Mouse (Mus musculus) layer of hippocampus, adult 2 months (tissue): Measurements from ENCODE around the gene Sh3bgrl2. TPM values are rescaled to one million over a fixed set of nuclear protein-coding genes. Genes with fewer than 3 reads are reported as not detected.

Experiments used
- DNase-seq, 2 experiments: peaks; one replicate each; pipeline ENCODE4 v3.0.0; 2022; ENCODE audit warnings: low spot score in 2 of 2
- H3K27ac ChIP-seq: fragments of 200-600 bp; 2 replicates; pipeline ENCODE4 v1.8.1; 2022
- H3K4me3 ChIP-seq: fragments of 200-600 bp; 2 replicates; pipeline ENCODE4 v1.8.1; 2022; ENCODE audit warnings: mild to moderate bottlenecking
- CTCF ChIP-seq: fragments of 200-600 bp; conservative IDR thresholded peaks from 2 replicates; pipeline ENCODE4 v1.8.1; 2022; ENCODE audit warnings: antibody characterized with exemption, mild to moderate bottlenecking, moderate library complexity
- total RNA-seq, 2 experiments: library from RNA; stranded (reverse); gene quantifications; 2 replicates each; pipeline ENCODE4 v1.2.3; 2021

The Sh3bgrl2 gene
- total RNA-seq, 2 experiments from 2014 or later: 26.1 to 28.7 TPM

DNA sequence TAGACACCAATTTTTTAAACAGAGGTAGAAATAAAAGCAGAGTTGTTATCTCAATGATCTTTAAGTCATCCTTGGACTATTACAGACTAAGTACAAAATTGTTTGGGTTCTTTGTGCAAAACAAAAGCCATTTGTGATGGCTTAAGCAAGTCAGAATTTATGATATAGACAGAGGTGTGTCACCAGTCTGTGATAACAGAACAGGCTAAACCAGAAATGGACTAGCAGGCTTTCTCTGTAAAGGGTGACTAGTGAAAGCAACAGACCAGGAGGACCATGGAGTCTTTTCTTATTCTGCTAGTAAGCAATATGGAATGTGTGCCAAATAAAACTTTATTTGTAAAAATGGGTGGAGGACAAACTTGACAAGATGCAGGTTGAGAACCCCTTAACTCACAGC lies 2.9 kb upstream of the Sh3bgrl2 start:
- Histone ChIP-seq H3K27ac (no peak overlapping the region), H3K4me3 (no peak overlapping the region)
- DNase-seq: no peak
- no peak for TF ChIP-seq CTCF

DNA sequence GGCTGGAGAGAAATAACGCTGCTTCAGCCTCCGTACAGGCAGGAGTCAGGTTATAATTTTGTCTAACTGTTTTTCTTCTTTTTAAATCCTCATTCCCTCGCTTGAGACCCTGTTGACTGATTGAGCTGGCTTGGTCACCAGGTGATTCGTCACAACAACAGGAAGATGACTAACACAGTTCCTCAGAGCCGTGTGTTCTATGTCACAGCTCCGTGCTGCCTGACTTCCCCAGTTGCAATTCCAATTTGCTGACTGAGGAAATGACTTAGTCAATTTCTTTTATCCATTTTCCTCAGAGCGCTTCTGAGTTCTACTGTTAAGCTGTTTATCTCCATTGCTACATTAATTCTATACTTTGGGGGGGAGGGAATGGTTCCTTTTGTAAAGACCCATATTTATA lies 1.8 kb upstream of the Sh3bgrl2 start:
- Histone ChIP-seq H3K27ac (no peak overlapping the region), H3K4me3 (no peak overlapping the region)
- no peak for DNase-seq
- no peak for TF ChIP-seq CTCF

DNA sequence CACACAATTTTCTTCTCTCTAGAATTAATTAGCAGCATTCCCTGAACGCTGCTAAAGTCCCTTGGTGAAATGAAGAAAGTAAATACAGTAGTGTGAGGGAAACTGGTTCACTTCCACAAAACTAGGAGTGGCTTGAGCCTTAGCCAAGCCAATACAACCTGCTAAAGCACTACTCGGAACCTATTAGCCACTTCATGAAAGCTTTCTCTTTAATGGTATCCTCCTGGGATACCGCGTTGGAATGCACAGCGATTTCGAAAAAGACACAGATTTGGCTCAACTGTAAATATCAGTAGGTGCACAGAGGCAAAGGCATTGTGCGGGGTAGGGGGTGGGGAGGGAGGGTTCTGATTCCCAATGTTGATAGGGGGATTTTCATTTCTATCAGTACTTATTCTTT lies 898 bp upstream of the Sh3bgrl2 start:
- no peak for DNase-seq
- TF ChIP-seq CTCF: no peak
- H3K4me3 ChIP-seq: no peak overlapping the region; the same call in 1 of the 2 replicates
- no peak overlapping the region for H3K27ac ChIP-seq

DNA sequence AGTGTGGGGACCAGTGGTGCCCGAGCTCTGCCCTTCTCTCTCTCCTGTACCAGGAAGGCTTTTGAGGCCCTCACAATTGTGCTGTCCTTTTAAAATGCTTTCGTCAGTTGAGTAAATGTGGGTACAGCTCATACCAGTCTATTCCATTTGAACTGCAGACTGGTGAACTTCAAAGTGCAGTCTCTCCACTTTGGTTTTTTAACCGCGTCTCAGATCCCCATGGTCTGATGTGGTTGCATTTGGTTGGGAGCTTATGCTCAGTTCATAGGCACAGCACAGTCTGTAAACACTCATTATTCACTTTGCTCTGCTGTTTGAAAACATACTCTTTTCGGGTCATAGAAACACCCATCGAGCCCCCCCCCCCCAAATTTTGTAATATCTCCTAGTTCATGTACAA lies 1.7 kb downstream of the Sh3bgrl2 start:
- no peak overlapping the region for H3K4me3 ChIP-seq
- DNase-seq: no peak
- no peak overlapping the region for H3K27ac ChIP-seq
- no peak for TF ChIP-seq CTCF

DNA sequence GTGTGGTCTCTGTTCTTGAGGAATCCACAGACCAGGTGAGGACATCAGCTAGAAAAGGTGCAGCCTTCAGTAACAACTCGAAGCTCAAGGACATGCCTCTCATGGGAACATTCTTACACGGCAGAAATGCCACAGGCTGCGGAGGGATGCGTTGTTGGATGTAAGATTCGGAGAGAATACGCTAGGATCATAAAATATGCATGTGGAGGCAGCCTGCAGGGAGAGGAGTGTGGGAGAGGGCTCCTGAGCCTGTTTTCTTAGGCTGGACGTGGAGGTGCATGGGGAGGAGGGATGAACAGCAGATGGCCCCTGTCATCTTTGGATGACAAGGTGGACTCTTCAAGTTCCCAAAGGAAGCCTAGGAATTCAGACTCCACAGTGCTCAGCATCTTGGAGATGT lies 3.0 kb downstream of the Sh3bgrl2 start:
- Histone ChIP-seq H3K27ac (no peak overlapping the region), H3K4me3 (no peak overlapping the region)
- TF ChIP-seq CTCF: no peak
- no peak for DNase-seq

DNA sequence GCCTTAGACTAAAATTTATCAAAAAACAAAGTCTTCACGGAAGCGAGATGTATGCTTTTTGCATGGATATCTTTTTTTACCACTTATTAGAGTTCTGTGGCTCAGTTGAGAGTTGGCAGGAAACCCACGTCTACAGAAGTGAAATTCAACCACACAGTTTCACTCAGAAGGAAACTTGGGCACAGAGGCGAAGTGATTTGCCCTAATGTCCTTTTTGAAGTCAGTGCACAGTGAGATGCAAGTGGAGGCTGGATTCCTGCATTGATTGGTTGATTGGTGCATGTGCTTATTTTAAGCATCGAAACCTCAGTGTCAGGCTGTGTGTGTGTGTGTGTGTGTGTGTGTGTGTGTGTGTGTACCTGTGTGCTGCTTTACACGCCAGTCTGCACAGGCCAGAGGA lies 3.5 kb downstream of the Sh3bgrl2 start:
- H3K4me3 ChIP-seq: no peak overlapping the region
- H3K27ac ChIP-seq: no peak overlapping the region
- DNase-seq: no peak
- TF ChIP-seq CTCF: no peak

DNA sequence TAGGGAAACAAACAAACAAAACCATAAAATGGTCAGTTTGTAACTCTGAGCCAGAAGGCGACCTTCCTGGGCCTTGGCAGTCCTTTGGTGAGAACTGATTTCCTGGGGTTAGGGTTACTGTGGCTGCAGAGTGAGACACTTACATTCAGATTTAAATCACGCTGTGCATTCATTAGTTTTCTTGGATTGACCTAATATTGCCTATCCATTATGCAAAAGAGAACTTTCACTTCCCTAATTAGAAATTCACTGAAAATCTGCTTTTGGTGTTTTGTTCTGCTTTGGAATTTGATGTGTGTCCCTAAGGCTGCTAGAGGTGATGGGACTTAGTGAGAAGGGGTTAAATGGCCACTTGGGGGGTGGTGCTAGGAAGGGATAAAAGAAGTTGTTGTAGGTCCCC lies 7.5 kb downstream of the Sh3bgrl2 start:
- Histone ChIP-seq H3K27ac (no peak overlapping the region), H3K4me3 (no peak overlapping the region)
- no peak for TF ChIP-seq CTCF
- DNase-seq: no peak

DNA sequence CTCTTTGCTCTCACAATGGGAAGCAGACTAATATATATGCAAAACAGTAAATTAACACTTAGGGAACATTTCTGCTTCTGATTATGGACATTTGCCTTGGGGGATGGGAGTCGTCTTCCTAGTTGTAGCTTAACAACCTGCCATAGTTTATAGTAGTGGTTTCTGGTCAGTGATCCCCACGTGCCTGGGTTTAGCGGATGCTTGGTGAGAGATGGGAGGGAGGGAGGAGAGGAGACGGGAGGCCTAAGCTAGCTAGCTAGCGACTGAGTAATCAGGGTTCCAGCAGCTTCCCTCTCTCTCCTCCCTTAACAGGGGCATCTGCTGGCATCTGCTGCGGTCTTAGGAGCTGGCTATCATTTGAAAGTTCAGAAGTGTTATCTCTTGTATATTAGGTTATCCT lies 8.1 kb downstream of the Sh3bgrl2 start:
- no peak for TF ChIP-seq CTCF
- DNase-seq: no peak
- Histone ChIP-seq H3K27ac (peak overlapping the region; percentile 77; the same call in 1 of the 2 replicates), H3K4me3 (no peak overlapping the region)

DNA sequence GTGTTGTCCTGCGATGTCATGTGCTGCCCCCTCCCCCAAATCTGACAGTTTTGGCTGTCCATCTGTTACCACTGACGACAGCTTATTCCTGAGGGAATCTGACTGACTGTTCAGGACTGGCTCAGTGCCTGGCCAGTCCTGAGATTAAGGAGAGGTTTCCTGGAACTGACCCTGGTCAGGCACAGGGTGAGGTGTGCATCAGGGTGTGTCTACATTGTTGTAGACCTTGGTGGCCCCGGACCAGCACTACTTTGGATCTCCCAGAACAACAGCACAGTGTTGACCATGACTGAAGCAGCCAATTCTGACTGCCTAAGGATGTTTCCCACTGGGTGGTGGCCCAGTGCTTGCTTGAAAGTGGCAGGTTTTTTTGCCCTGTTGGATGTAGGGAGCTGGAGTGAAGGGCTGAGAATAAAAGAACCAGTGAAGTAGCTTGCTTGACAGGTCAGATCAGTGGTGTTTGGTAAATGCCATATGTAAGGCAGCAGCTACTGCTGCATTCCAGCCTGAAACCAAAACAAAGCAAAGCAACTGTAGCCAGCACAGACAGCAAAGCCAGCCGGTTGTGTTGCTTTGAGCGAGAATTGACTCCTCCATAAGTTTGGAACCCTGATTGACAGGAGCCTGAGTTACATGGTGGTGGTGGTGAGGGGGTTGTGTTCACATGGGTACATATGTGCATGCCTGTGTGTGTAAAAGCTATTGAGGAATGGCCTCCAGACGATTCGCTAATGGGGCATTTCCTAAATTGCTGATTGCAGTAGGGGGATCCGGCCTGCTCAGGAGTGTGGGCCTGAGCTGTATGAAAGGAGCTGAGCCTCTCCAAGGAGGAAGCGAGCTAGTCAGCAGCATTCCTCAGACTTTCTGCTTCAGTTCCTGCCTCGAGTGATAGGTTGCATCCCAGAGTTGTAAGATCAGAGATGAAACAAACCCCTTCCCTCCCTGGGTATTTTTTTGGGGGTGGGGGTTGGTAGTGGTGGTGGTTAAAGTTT lies 8.9 kb downstream of the Sh3bgrl2 start:
- DNase-seq: no peak
- Histone ChIP-seq H3K27ac (peak overlapping the region; percentile 77), H3K4me3 (no peak overlapping the region)
- TF ChIP-seq CTCF: no peak

DNA sequence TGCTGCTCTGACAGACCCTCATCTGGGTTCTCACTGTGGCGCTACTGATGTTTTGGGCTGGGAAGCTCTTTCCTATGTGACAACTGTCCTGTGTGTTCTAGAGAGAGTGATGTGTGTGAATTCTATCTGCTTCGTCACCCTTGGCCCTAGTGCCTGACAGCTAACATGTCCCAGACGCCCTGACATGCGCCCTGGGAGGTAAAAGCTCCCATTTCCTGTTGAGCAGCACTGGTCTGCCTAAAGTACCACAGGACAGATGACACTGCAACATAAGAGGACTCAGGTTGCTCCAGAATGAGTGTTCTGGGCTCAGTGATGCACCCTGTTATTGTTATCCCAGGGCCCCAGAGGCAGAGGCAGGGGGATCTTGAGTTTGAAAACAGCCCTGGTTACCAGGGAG lies 12.5 kb downstream of the Sh3bgrl2 start:
- Histone ChIP-seq H3K4me3 (no peak overlapping the region), H3K27ac (no peak overlapping the region)
- no peak for TF ChIP-seq CTCF
- no peak for DNase-seq

DNA sequence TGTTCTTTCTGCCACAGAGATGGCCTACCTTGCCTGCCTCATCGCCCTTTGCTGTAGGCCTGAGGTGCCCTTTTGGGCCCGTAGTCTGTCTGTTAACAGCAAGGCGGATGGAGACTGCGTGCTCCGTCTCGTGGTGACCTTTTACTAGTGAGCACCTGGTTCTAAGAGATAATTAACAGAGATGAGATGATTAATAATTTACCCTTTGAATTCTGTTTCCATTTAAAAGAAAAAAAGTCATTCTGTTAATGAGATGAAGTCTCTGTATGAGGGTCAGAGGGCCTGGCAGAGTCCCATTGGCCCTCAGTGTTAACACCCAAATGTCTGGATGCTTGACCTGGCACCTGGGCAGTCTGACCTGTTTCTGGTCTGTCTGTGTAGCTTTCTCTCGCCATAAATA lies 14.8 kb downstream of the Sh3bgrl2 start:
- Histone ChIP-seq H3K4me3 (no peak overlapping the region), H3K27ac (no peak overlapping the region)
- no peak for DNase-seq
- no peak for TF ChIP-seq CTCF

DNA sequence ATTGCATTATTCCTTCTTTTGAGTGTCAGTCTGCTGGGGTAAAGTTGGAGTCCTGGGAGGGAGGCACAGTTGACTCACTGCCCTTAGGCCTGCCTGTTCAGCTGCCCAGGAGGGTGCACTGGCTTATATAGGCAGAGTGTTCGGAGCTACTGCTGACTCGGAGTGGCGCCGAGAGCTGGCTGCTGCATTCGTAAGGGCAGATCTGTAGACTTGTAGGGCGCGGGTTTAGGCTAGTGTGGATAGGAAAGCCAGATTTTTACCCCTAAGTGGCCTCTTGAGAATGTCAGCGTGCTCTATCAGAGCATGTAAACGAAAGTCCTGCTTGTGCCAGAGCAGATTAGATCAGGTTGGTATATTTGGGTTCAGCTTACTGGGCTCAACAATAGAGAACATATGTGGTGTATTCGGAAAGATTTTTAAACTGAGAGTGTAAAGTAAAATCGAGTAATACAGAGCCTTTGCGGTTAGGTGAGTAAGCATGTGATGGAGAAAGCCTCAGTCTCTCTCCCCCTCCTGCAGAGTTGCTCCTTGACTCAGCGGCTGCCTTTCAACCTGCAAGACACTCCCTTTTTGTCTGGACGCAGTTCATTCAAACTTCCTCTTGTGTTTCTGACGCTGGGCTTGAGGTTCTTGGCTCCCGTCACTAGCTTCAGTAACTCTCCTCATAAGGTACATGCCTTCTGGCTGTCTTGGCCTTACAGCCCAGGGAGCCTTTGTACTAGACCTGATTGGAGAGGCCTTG lies 15.9 kb downstream of the Sh3bgrl2 start:
- Histone ChIP-seq H3K27ac (0 out of 2 replicates have a peak overlapping the region, but pooled peaks have one; percentile 1), H3K4me3 (no peak overlapping the region)
- DNase-seq: no peak
- no peak for TF ChIP-seq CTCF

DNA sequence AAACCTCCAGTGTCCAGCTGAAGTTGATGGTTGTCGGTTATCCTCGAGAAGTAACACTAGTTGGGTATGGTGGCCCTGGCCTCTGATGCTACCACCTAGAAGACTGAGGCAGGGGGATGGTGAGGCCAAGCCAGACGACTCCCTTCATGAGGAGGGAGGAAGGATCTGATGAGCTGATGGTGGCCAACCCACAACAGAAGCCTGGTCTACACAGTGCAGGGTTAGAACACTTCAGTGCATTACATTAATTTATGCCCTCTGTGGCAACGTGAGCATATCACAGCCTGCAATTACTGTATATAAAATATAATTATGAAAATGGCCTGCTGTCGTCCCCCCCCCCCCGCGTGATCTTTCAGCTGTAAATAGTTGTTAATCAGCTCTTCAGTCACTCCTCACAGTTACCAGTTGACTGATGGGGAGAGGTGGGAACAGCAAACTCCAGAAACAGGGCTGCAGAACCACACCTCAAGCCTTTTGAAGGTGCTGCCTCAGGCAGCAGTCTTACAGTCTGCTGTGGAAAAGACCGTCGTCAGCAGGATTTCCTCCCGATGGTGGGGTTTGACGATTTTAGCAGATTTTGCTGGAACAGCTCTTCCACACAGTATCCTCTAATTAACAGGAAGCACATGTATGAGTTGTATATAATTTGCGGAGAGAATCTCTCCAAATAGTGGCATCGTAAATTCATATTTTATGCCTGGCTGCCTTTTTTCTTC lies 17.0 kb downstream of the Sh3bgrl2 start:
- no peak for TF ChIP-seq CTCF
- H3K4me3 ChIP-seq: no peak overlapping the region
- no peak overlapping the region for H3K27ac ChIP-seq
- DNase-seq: no peak
